Mouse (Mus musculus): ENCODE data around the gene Gatad1. TPM values are rescaled to one million over a fixed set of nuclear protein-coding genes. Genes with fewer than 3 reads are reported as not detected.

Gene Gatad1
- polyA plus RNA-seq, 1 experiment from 2014 or later, result 72.0 TPM

- peak; percentile 98 for ATAC-seq (ENCODE audit: low FRiP score, low read depth)
- under 1% methylated on average over 50 of the region's 50 CpGs for WGBS
- Histone ChIP-seq H3K36me3 (peaks cover 14% of the 10 kb centered on the region), H3K4me2 (replicated peaks) (peak within 1 kb of the TSS; percentile 88), H3K9me3 (no peaks in the 10 kb centered on the region), H3K27me3 (replicated peaks) (no peaks in the 10 kb centered on the region), H3K27ac (no peak within 1 kb of the TSS), H3K9ac (peak within 1 kb of the TSS; percentile 66), H3K4me1 (peaks cover 15% of the 10 kb centered on the region), H3K4me3 (peak within 1 kb of the TSS; percentile 70)
Measured at GRCm38 (mm10) chr5:3595693-3596398, 61.1 kb downstream of the Gatad1 start, which contains the start of gene Pex1. TSS of gene Pex1 (plus strand) at chr5:3596066.

Small RNA genes within 50 kb of the gene (microRNA-seq; reads per million reads assigned to microRNA genes)
- gene Gm22926 (not detected), gene Gm26238 (not detected)

Other genes with a start within 250 kb of the Gatad1 start
- 31.6 and 35.1 TPM in 2 replicates for gene Fam133b, start 113.4 kb downstream of the Gatad1 start, polyA plus RNA-seq (2016; fragmentation: Nextera tagmentation; extraction: Ambion mirVana)
- gene 1700109H08Rik, start 85.6 kb downstream of the Gatad1 start, polyA plus RNA-seq (2016; fragmentation: Nextera tagmentation; extraction: Ambion mirVana), result 3.7 and 4.1 TPM in 2 replicates
- gene Pex1, start 61.1 kb downstream of the Gatad1 start, polyA plus RNA-seq (2016; fragmentation: Nextera tagmentation; extraction: Ambion mirVana), result 20.6 and 22.4 TPM in 2 replicates
- gene Rbm48, start 60.6 kb downstream of the Gatad1 start, polyA plus RNA-seq (2016; fragmentation: Nextera tagmentation; extraction: Ambion mirVana), result 12.6 and 15.1 TPM in 2 replicates
- not detected in 2 replicates for gene Tmbim7, start 6.0 kb downstream of the Gatad1 start, polyA plus RNA-seq (2016; fragmentation: Nextera tagmentation; extraction: Ambion mirVana)
- 21.7 and 21.9 TPM in 2 replicates for gene Ankib1, start 145.7 kb upstream of the Gatad1 start, polyA plus RNA-seq (2016; fragmentation: Nextera tagmentation; extraction: Ambion mirVana)
- 69.4 and 73.5 TPM in 2 replicates for gene Krit1, start 146.0 kb upstream of the Gatad1 start, polyA plus RNA-seq (2016; fragmentation: Nextera tagmentation; extraction: Ambion mirVana)
- 0.09 and 0.19 TPM in 2 replicates for gene Lrrd1, start 188.0 kb upstream of the Gatad1 start, polyA plus RNA-seq (2016; fragmentation: Nextera tagmentation; extraction: Ambion mirVana)
- gene Mterf1a, start 236.7 kb upstream of the Gatad1 start, polyA plus RNA-seq (2016; fragmentation: Nextera tagmentation; extraction: Ambion mirVana), result 7.9 and 9.7 TPM in 2 replicates

All from neural tube, embryonic 12.5 days (tissue).